Mouse (Mus musculus) liver, embryonic 11.5 days (tissue): ENCODE results near the gene Gm19426. TPM values are rescaled to one million over a fixed set of nuclear protein-coding genes. Genes with fewer than 3 reads are reported as not detected.

Experiments
- ATAC-seq: fragments of 200-750 bp; cut with Nextera tagmentation; replicated peaks from 2 replicates; pipeline ENCODE4 v1.8.0; 2017; ENCODE audit warnings: moderate number of reproducible peaks, mild to moderate bottlenecking, moderate TSS enrichment, moderate library complexity; ENCODE audit not compliant: low FRiP score
- DNase-seq: peaks from one replicate; pipeline ENCODE4 v3.0.0-alpha.2; 2017; ENCODE audit warnings: low spot score
- H3K27ac ChIP-seq: fragments of 300-500 bp; sonication (generic); 2 replicates; pipeline ENCODE4 v1.5.1; 2014; ENCODE audit warnings: mild to moderate bottlenecking, low read depth, low read length, control low read depth
- H3K27me3 ChIP-seq: fragments of 300-500 bp; sonication (generic); replicated peaks from 2 replicates; pipeline ENCODE4 v1.6.1; 2014; ENCODE audit warnings: low read length, mixed read lengths; ENCODE audit not compliant: control insufficient read depth, insufficient read depth
- H3K36me3 ChIP-seq: fragments of 300-500 bp; sonication (generic); 2 replicates; pipeline ENCODE4 v1.6.1; 2014; ENCODE audit warnings: mild to moderate bottlenecking, low read length, moderate library complexity, mixed read lengths; ENCODE audit not compliant: control insufficient read depth, insufficient read depth
- H3K4me1 ChIP-seq: fragments of 300-500 bp; sonication (generic); replicated peaks from 2 replicates; pipeline ENCODE4 v1.6.1; 2014; ENCODE audit warnings: low read length, mixed read lengths; ENCODE audit not compliant: control insufficient read depth, insufficient read depth
- H3K4me2 ChIP-seq: fragments of 300-500 bp; sonication (generic); 2 replicates; pipeline ENCODE4 v1.6.1; 2014; ENCODE audit warnings: mild to moderate bottlenecking, control low read depth, moderate library complexity
- H3K4me3 ChIP-seq: fragments of 300-500 bp; sonication (generic); 2 replicates; pipeline ENCODE4 v1.5.1; 2014; ENCODE audit warnings: low read depth, low read length, control low read depth
- H3K9ac ChIP-seq: fragments of 300-500 bp; sonication (generic); 2 replicates; pipeline ENCODE4 v1.6.1; 2014; ENCODE audit warnings: low read depth, low read length, control low read depth
- H3K9me3 ChIP-seq: fragments of 300-500 bp; sonication (generic); 2 replicates; pipeline ENCODE4 v1.6.1; 2016; ENCODE audit warnings: low read length, inconsistent platforms, mixed read lengths; ENCODE audit not compliant: control insufficient read depth
- WGBS: fragments of 180-500 bp; shearing (Covaris S2); extraction: QIAGEN DNeasy Blood & Tissue Kit; methylation state at CpG from one replicate; pipeline ENCODE4 v1.1.7; 2014; 5-methylcytosine and 5-hydroxymethylcytosine counted together
- polyA plus RNA-seq: library from polyadenylated mRNA; unstranded; fragments of >200 nt; fragmentation: Nextera tagmentation; extraction: Ambion mirVana; gene quantifications from 2 replicates; pipeline ENCODE4 v1.2.1, GENCODE M21; 2014

Gene Gm19426
- polyA plus RNA-seq, 1 experiment from 2014 or later: 3.3 TPM

- 91% methylated on average over 14 of the region's 14 CpGs for WGBS
- H3K9ac ChIP-seq: no peak overlapping the region
- H3K27me3 ChIP-seq: no peaks in the 10 kb centered on the region
- DNase-seq: no peak
- H3K4me3 ChIP-seq: no peak overlapping the region
- no peak for ATAC-seq
- peaks cover 13% of the 10 kb centered on the region for H3K36me3 ChIP-seq
- H3K27ac ChIP-seq: no peak overlapping the region
- peaks cover 19% of the 10 kb centered on the region for H3K4me1 ChIP-seq
- no peak overlapping the region for H3K4me2 ChIP-seq
- no peaks in the 10 kb centered on the region for H3K9me3 ChIP-seq
Observed at GRCm38 (mm10) chr2:84723856-84724255, 19.6 kb downstream of the Gm19426 start.

GRCm38 (mm10) chr2:84721182-84721581 is 22.3 kb downstream of the Gm19426 start:
- 58% methylated on average over 3 of the region's 3 CpGs for WGBS
- Histone ChIP-seq H3K27me3 (no peaks in the 10 kb centered on the region), H3K4me1 (peaks cover 19% of the 10 kb centered on the region), H3K27ac (no peak overlapping the region), H3K4me3 (no peak overlapping the region), H3K9ac (no peak overlapping the region), H3K4me2 (no peak overlapping the region), H3K9me3 (no peaks in the 10 kb centered on the region), H3K36me3 (peaks cover 13% of the 10 kb centered on the region)
- peak; percentile 51 for ATAC-seq
- no peak for DNase-seq

- Histone ChIP-seq H3K9me3 (no peaks in the 10 kb centered on the region), H3K27me3 (no peaks in the 10 kb centered on the region), H3K9ac (no peak overlapping the region), H3K4me2 (no peak overlapping the region), H3K27ac (no peak overlapping the region), H3K36me3 (peaks cover 12% of the 10 kb centered on the region), H3K4me1 (peaks cover 14% of the 10 kb centered on the region), H3K4me3 (no peak overlapping the region)
- no peak for DNase-seq
- WGBS: 97% methylated on average over 2 of the region's 2 CpGs
- ATAC-seq: no peak
Observed at GRCm38 (mm10) chr2:84720718-84721117, 22.7 kb downstream of the Gm19426 start.

GRCm38 (mm10) chr2:84717357-84717756 is 26.1 kb downstream of the Gm19426 start:
- H3K4me1 ChIP-seq: peaks cover 21% of the 10 kb centered on the region
- no peak overlapping the region for H3K9ac ChIP-seq
- peak overlapping the region; percentile 13; the same call in 1 of the 2 replicates for H3K27ac ChIP-seq
- ATAC-seq (no peak), DNase-seq (no peak)
- no peak overlapping the region for H3K4me3 ChIP-seq
- H3K27me3 ChIP-seq: no peaks in the 10 kb centered on the region
- no peaks in the 10 kb centered on the region for H3K9me3 ChIP-seq
- H3K4me2 ChIP-seq: no peak overlapping the region
- WGBS: 91% methylated on average over 4 of the region's 4 CpGs
- H3K36me3 ChIP-seq: no peaks in the 10 kb centered on the region

GRCm38 (mm10) chr2:84716423-84717355 is 26.8 kb downstream of the Gm19426 start:
- Histone ChIP-seq H3K4me2 (peak overlapping the region; percentile 95), H3K27me3 (no peaks in the 10 kb centered on the region), H3K27ac (peak overlapping the region; percentile 99), H3K9ac (peak overlapping the region; percentile 77), H3K9me3 (no peaks in the 10 kb centered on the region), H3K4me1 (peaks cover 21% of the 10 kb centered on the region), H3K4me3 (peak overlapping the region; percentile 98), H3K36me3 (no peaks in the 10 kb centered on the region)
- DNase-seq (no peak), ATAC-seq (no peak)
- WGBS: 23% methylated on average over 9 of the region's 9 CpGs

GRCm38 (mm10) chr2:84715562-84716361 is 27.7 kb downstream of the Gm19426 start:
- H3K4me1 ChIP-seq: peaks cover 14% of the 10 kb centered on the region
- peak overlapping the region; percentile 99 for H3K27ac ChIP-seq
- H3K36me3 ChIP-seq: peaks cover 2% of the 10 kb centered on the region; the same call in 1 of the 2 replicates
- DNase-seq (peak; percentile 78), ATAC-seq (peak; percentile 91)
- peak overlapping the region; percentile 95 for H3K4me2 ChIP-seq
- H3K27me3 ChIP-seq: no peaks in the 10 kb centered on the region
- peak overlapping the region; percentile 98 for H3K4me3 ChIP-seq
- WGBS: under 1% methylated on average over 33 of the region's 33 CpGs
- H3K9ac ChIP-seq: peak overlapping the region; percentile 77
- H3K9me3 ChIP-seq: no peaks in the 10 kb centered on the region

- Histone ChIP-seq H3K27ac (peak within 1 kb of the TSS; percentile 99), H3K27me3 (no peaks in the 10 kb centered on the region), H3K4me2 (peak within 1 kb of the TSS; percentile 95), H3K4me3 (peak within 1 kb of the TSS; percentile 98), H3K9me3 (no peaks in the 10 kb centered on the region), H3K36me3 (peaks cover 7% of the 10 kb centered on the region; the same call in 1 of the 2 replicates), H3K9ac (peak within 1 kb of the TSS; percentile 93), H3K4me1 (peaks cover 14% of the 10 kb centered on the region)
- ATAC-seq: peak; percentile 90
- under 1% methylated on average over 107 of the region's 107 CpGs for WGBS
- peak; percentile 99 for DNase-seq
Observed at GRCm38 (mm10) chr2:84714811-84715561, 28.5 kb downstream of the Gm19426 start, which contains the start of gene Zdhhc5. Zdhhc5 (minus strand) TSS chr2:84715180.

- peak overlapping the region; percentile 69 for H3K4me2 ChIP-seq
- no peaks in the 10 kb centered on the region for H3K27me3 ChIP-seq
- H3K36me3 ChIP-seq: peaks cover 10% of the 10 kb centered on the region; the same call in 1 of the 2 replicates
- H3K27ac ChIP-seq: peak overlapping the region; percentile 99
- peaks cover 14% of the 10 kb centered on the region for H3K4me1 ChIP-seq
- ATAC-seq: no peak; the same call in 1 of the 2 replicates
- under 1% methylated on average over 26 of the region's 26 CpGs for WGBS
- H3K9me3 ChIP-seq: no peaks in the 10 kb centered on the region
- peak overlapping the region; percentile 93 for H3K9ac ChIP-seq
- DNase-seq: no peak
- H3K4me3 ChIP-seq: peak overlapping the region; percentile 98
Observed at GRCm38 (mm10) chr2:84714422-84714810, 29.0 kb downstream of the Gm19426 start.
